Mouse (Mus musculus) lung, embryonic 15.5 days (tissue): ENCODE measurements around the gene Gpr137b. TPM values are rescaled to one million over a fixed set of nuclear protein-coding genes. Genes with fewer than 3 reads are reported as not detected.
"Not testable (repeated sequence)": the region's sequence is repeated elsewhere in the genome, so short reads cannot be mapped to it uniquely, and the experiment has no call there.

Experiments used
- ATAC-seq: fragments of 200-750 bp; cut with Nextera tagmentation; 2 replicates; pipeline ENCODE4 v1.8.0; 2017; ENCODE audit warnings: moderate number of reproducible peaks, borderline replicate concordance; ENCODE audit not compliant: low FRiP score, low TSS enrichment; ENCODE audit errors: extremely low read depth
- H3K27ac ChIP-seq: fragments of 300-500 bp; sonication (generic); 2 replicates; pipeline ENCODE4 v1.5.1; 2015; ENCODE audit warnings: moderate library complexity, mild to moderate bottlenecking, inconsistent platforms
- H3K27me3 ChIP-seq: fragments of 300-500 bp; sonication (generic); 2 replicates; pipeline ENCODE4 v1.6.1; 2015; ENCODE audit warnings: inconsistent platforms
- H3K36me3 ChIP-seq: fragments of 300-500 bp; sonication (generic); 2 replicates; pipeline ENCODE4 v1.6.1; 2015; ENCODE audit warnings: inconsistent platforms
- H3K4me1 ChIP-seq: fragments of 300-500 bp; sonication (generic); 2 replicates; pipeline ENCODE4 v1.6.1; 2015; ENCODE audit warnings: inconsistent platforms
- H3K4me2 ChIP-seq: fragments of 300-500 bp; sonication (generic); 2 replicates; pipeline ENCODE4 v1.6.1; 2015; ENCODE audit warnings: inconsistent platforms, mild to moderate bottlenecking, moderate library complexity
- H3K4me3 ChIP-seq: fragments of 300-500 bp; sonication (generic); 2 replicates; pipeline ENCODE4 v1.5.1; 2015; ENCODE audit warnings: mild to moderate bottlenecking, inconsistent platforms
- H3K9ac ChIP-seq: fragments of 300-500 bp; sonication (generic); 2 replicates; pipeline ENCODE4 v1.6.1; 2015; ENCODE audit warnings: inconsistent platforms
- H3K9me3 ChIP-seq: fragments of 300-500 bp; sonication (generic); 2 replicates; pipeline ENCODE4 v1.6.1; 2016; ENCODE audit warnings: inconsistent platforms
- WGBS: fragments of 180-500 bp; shearing (Covaris S2); methylation state at CpG from one replicate; pipeline ENCODE4 v1.1.7; 2015; 5-methylcytosine and 5-hydroxymethylcytosine counted together
- polyA plus RNA-seq: library from polyadenylated mRNA; unstranded; fragments of >200 nt; fragmentation: Nextera tagmentation; extraction: Ambion mirVana; gene quantifications from 2 replicates; pipeline ENCODE4 v1.2.1, GENCODE M21; 2015

The Gpr137b gene
- polyA plus RNA-seq = 12.9 and 13.6 TPM in 2 replicates

GRCm38 (mm10) chr13:13393228-13394095 lies at the start of gene Gpr137b:
Gene Gpr137b, minus strand, starts transcription at chr13:13394014.
- H3K9me3 ChIP-seq, H3K27me3 ChIP-seq, H3K4me1 ChIP-seq, H3K36me3 ChIP-seq, H3K9ac ChIP-seq, H3K27ac ChIP-seq: not testable (repeated sequence)
- peak; percentile 93 for ATAC-seq
- 0% methylated on average over 19 of the region's 78 CpGs for WGBS
- Histone ChIP-seq H3K4me2 (peak within 1 kb of the TSS; percentile 61), H3K4me3 (peak within 1 kb of the TSS; percentile 43)

GRCm38 (mm10) chr13:13438112-13438953 lies 44.5 kb upstream of the Gpr137b start:
- not testable (repeated sequence) for H3K4me1 ChIP-seq, H3K36me3 ChIP-seq, H3K27me3 ChIP-seq, H3K27ac ChIP-seq, H3K9me3 ChIP-seq
- H3K4me3 ChIP-seq = peak overlapping the region; percentile 36
- 1% methylated on average over 17 of the region's 28 CpGs for WGBS
- ATAC-seq = peak; percentile 41
- peak overlapping the region; percentile 19; the same call in 1 of the 2 replicates for H3K9ac ChIP-seq
- H3K4me2 ChIP-seq = peak overlapping the region; percentile 45

- H3K27ac ChIP-seq, H3K4me1 ChIP-seq, H3K9me3 ChIP-seq, H3K36me3 ChIP-seq, H3K27me3 ChIP-seq: not testable (repeated sequence)
- 0% methylated on average over 32 of the region's 39 CpGs for WGBS
- Histone ChIP-seq H3K9ac (peak within 1 kb of the TSS; percentile 19; the same call in 1 of the 2 replicates), H3K4me3 (peak within 1 kb of the TSS; percentile 37), H3K4me2 (peak within 1 kb of the TSS; percentile 45)
- ATAC-seq = peak; percentile 90
These were observed 43.7 kb upstream of the Gpr137b start, which contains the start of gene Nid1 for GRCm38 (mm10) chr13:13437460-13438015. Gene Nid1, plus strand, starts transcription at chr13:13437551.

- 42% methylated on average over 6 of the region's 7 CpGs for WGBS
These were observed 42.3 kb upstream of the Gpr137b start for GRCm38 (mm10) chr13:13436161-13436560.

GRCm38 (mm10) chr13:13423301-13423700 lies 29.5 kb upstream of the Gpr137b start:
- not testable (repeated sequence) for H3K9me3 ChIP-seq, H3K27me3 ChIP-seq, H3K4me3 ChIP-seq, H3K36me3 ChIP-seq, H3K9ac ChIP-seq, ATAC-seq, H3K4me2 ChIP-seq, H3K27ac ChIP-seq, H3K4me1 ChIP-seq
- 12% methylated on average over 2 of the region's 5 CpGs for WGBS

More at GRCm38 (mm10) chr13:13436161-13436560, 42.3 kb upstream of the Gpr137b start:
- H3K9me3 ChIP-seq, ATAC-seq, H3K36me3 ChIP-seq, H3K27me3 ChIP-seq, H3K9ac ChIP-seq, H3K27ac ChIP-seq, H3K4me2 ChIP-seq, H3K4me1 ChIP-seq, H3K4me3 ChIP-seq: not testable (repeated sequence)

GRCm38 (mm10) chr13:13418859-13419258 lies 25.0 kb upstream of the Gpr137b start:
- not testable (repeated sequence) for H3K4me3 ChIP-seq, H3K4me2 ChIP-seq, H3K9me3 ChIP-seq, H3K27me3 ChIP-seq, H3K4me1 ChIP-seq, H3K9ac ChIP-seq, ATAC-seq, H3K27ac ChIP-seq, H3K36me3 ChIP-seq
- 92% methylated on average over 7 of the region's 12 CpGs for WGBS

- WGBS = 59% methylated on average over 3 of the region's 4 CpGs
These were observed 22.2 kb upstream of the Gpr137b start for GRCm38 (mm10) chr13:13416007-13416337.

GRCm38 (mm10) chr13:13415120-13416006 lies 21.5 kb upstream of the Gpr137b start:
- H3K27me3 ChIP-seq, H3K9me3 ChIP-seq, H3K27ac ChIP-seq, H3K36me3 ChIP-seq, H3K4me3 ChIP-seq, H3K9ac ChIP-seq, H3K4me1 ChIP-seq: not testable (repeated sequence)
- ATAC-seq = peak; percentile 49; the same call in 1 of the 2 replicates
- 30% methylated on average over 23 of the region's 23 CpGs for WGBS
- H3K4me2 ChIP-seq = peak overlapping the region; percentile 43

More at GRCm38 (mm10) chr13:13416007-13416337, 22.2 kb upstream of the Gpr137b start:
- not testable (repeated sequence) for H3K4me1 ChIP-seq, H3K27me3 ChIP-seq, H3K36me3 ChIP-seq, H3K4me2 ChIP-seq, H3K27ac ChIP-seq, H3K4me3 ChIP-seq, H3K9ac ChIP-seq, H3K9me3 ChIP-seq
- 0 out of 2 replicates have a peak, but pooled peaks have one; percentile 11 for ATAC-seq

- Histone ChIP-seq H3K9me3 (no peaks in the 10 kb centered on the region), H3K4me2 (no peak overlapping the region), H3K36me3 (no peaks in the 10 kb centered on the region), H3K27ac (no peak overlapping the region), H3K27me3 (no peaks in the 10 kb centered on the region), H3K9ac (no peak overlapping the region), H3K4me1 (no peaks in the 10 kb centered on the region), H3K4me3 (no peak overlapping the region)
- no peak for ATAC-seq
- WGBS = 59% methylated on average over 3 of the region's 3 CpGs
These were observed 20.4 kb upstream of the Gpr137b start for GRCm38 (mm10) chr13:13414206-13414605.

- H3K4me2 ChIP-seq, H3K9me3 ChIP-seq, ATAC-seq, H3K27me3 ChIP-seq, H3K27ac ChIP-seq, H3K4me3 ChIP-seq, H3K36me3 ChIP-seq, H3K9ac ChIP-seq, H3K4me1 ChIP-seq: not testable (repeated sequence)
- no CpG with 5 or more reads among the region's 6 CpGs for WGBS
These were observed 11.7 kb upstream of the Gpr137b start for GRCm38 (mm10) chr13:13405511-13405910.

- ATAC-seq, H3K9me3 ChIP-seq, H3K4me3 ChIP-seq, H3K4me1 ChIP-seq, H3K27me3 ChIP-seq, H3K4me2 ChIP-seq, H3K36me3 ChIP-seq, H3K9ac ChIP-seq, H3K27ac ChIP-seq: not testable (repeated sequence)
- WGBS = 65% methylated on average over 6 of the region's 6 CpGs
These were observed 10.8 kb upstream of the Gpr137b start for GRCm38 (mm10) chr13:13404517-13405155.
